Comparison of ENCODE assay signal across 10 mouse cellular contexts in the genomic region with DNA sequence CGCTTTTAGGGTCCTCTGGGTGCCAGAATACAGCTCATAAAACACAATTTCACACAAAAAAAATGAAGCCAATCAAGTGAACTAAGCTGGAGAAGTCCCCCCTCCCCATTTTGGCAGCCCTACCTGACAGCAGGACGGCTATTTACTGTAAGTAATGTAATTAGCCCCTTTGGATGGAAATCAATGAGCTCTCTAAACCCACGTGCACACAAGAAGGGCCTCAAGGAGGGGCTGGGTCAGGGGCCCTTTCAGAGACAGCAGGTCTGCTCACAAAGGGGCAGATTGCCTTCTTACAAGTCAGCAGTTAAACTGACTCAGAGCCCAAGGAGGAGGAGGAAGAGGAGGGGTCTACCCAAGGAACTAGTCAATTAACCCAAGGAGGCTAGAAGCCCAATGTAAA. TPM values are rescaled to one million over a fixed set of nuclear protein-coding genes. Genes with fewer than 3 reads are reported as not detected.
DNase-seq lines count a peak whose midpoint lies in the region; ATAC-seq and TF ChIP-seq lines count a peak whose summit lies in the region.
"Had no signal": no experiment of that assay in that cellular context is flagged by ENCODE, and none has a peak within 500 bp of the region (broad histone marks: within the 10 kb centered on the region; RNA-seq: fewer than 3 reads in every experiment).

No protein-coding gene starts in this region.

- peak; percentile 66 for DNase-seq in left cerebral cortex, postnatal 4 days
- no peak for DNase-seq in left cerebral cortex, adult 2 months (ENCODE audit: extremely low spot score in 1 of 2, low spot score in 2 of 2)
- no peak for DNase-seq in limb, embryonic 14.5 days (ENCODE audit: low spot score)
- DNase-seq in adrenal gland, adult 18-20 months (ENCODE audit: low spot score in 2 of 2): no peak
- DNase-seq in lung, postnatal 36 days: no peak
- DNase-seq: cerebellum, adult 11 months; right cerebral cortex, postnatal 14 days had no signal

- intact Hi-C loops in left cerebral cortex, postnatal 4 days (cut with DNase I): loop anchor here (5.0 kb wide), 1 partner anchor 238 kb away; no protein-coding TSS in a partner anchor
- intact Hi-C loops in left cerebral cortex, adult 2 months (cut with DNase I): loop anchor here (5.0 kb wide), 1 partner anchor 1897 kb away; no protein-coding TSS in a partner anchor

- no peak for TF ChIP-seq POLR2A in limb, embryonic 14.5 days (IDR thresholded peaks at IDR 0.05; ENCODE audit: borderline replicate concordance, extremely low read depth, insufficient read depth, insufficient read length)

- no peak for TF ChIP-seq CTCF in left cerebral cortex, adult 2 months (IDR thresholded peaks at IDR 0.05)

- H3K9ac ChIP-seq in forebrain, embryonic 12.5 days: peak overlapping the region; percentile 61; the same call in 1 of the 2 replicates
- peak overlapping the region; percentile 63; the same call in 1 of the 2 replicates for H3K9ac ChIP-seq in limb, embryonic 14.5 days (ENCODE audit: low read depth, low read length, severe bottlenecking)
- no peak overlapping the region for H3K9ac ChIP-seq in stomach, embryonic 15.5 days

- H3K36me3 ChIP-seq in forebrain, embryonic 12.5 days (replicated peaks): no peaks in the 10 kb centered on the region
- H3K36me3 ChIP-seq in limb, embryonic 14.5 days (ENCODE audit: control insufficient read depth, insufficient read depth, low read length): no peaks in the 10 kb centered on the region
- H3K36me3 ChIP-seq in stomach, embryonic 15.5 days: no peaks in the 10 kb centered on the region

- 1% methylated on average over 3 of the region's 3 CpGs for WGBS in forebrain, embryonic 12.5 days
- 7% methylated on average over 3 of the region's 3 CpGs for WGBS in limb, embryonic 14.5 days
- 6% methylated on average over 3 of the region's 3 CpGs for WGBS in stomach, embryonic 15.5 days

- H3K9me3 ChIP-seq in forebrain, embryonic 12.5 days: no peaks in the 10 kb centered on the region
- no peaks in the 10 kb centered on the region for H3K9me3 ChIP-seq in limb, embryonic 14.5 days (ENCODE audit: control insufficient read depth, low read length)
- no peaks in the 10 kb centered on the region for H3K9me3 ChIP-seq in stomach, embryonic 15.5 days

- ATAC-seq in forebrain, embryonic 12.5 days (ENCODE audit: low FRiP score): no peak
- ATAC-seq in limb, embryonic 14.5 days (ENCODE audit: low FRiP score, low read depth): no peak
- ATAC-seq in stomach, embryonic 15.5 days (ENCODE audit: insufficient read depth, low FRiP score, low read depth): no peak

- no peak overlapping the region for H3K4me3 ChIP-seq in left cerebral cortex, adult 2 months
- peak overlapping the region; percentile 40 for H3K4me3 ChIP-seq in forebrain, embryonic 12.5 days (replicated peaks)
- peak overlapping the region; percentile 48 for H3K4me3 ChIP-seq in limb, embryonic 14.5 days (replicated peaks; ENCODE audit: low read length)
- H3K4me3 ChIP-seq in stomach, embryonic 15.5 days (replicated peaks): peak overlapping the region; percentile 31; the same call in 1 of the 2 replicates

- H3K27me3 ChIP-seq in forebrain, embryonic 12.5 days: peaks cover 86% of the 10 kb centered on the region
- H3K27me3 ChIP-seq in limb, embryonic 14.5 days (ENCODE audit: control insufficient read depth, insufficient read depth, low read length): peaks cover 46% of the 10 kb centered on the region
- H3K27me3 ChIP-seq in stomach, embryonic 15.5 days (replicated peaks): peaks cover 69% of the 10 kb centered on the region

- H3K4me1 ChIP-seq in forebrain, embryonic 12.5 days: peaks cover 51% of the 10 kb centered on the region
- peaks cover 21% of the 10 kb centered on the region for H3K4me1 ChIP-seq in limb, embryonic 14.5 days (ENCODE audit: control insufficient read depth, insufficient read depth, low read length)
- peaks cover 35% of the 10 kb centered on the region for H3K4me1 ChIP-seq in stomach, embryonic 15.5 days

- H3K27ac ChIP-seq in left cerebral cortex, adult 2 months: no peak overlapping the region
- H3K27ac ChIP-seq in forebrain, embryonic 12.5 days: peak overlapping the region; percentile 91; the same call in 1 of the 2 replicates
- peak overlapping the region; percentile 72; the same call in 1 of the 2 replicates for H3K27ac ChIP-seq in limb, embryonic 14.5 days (replicated peaks; ENCODE audit: low read depth, low read length)
- H3K27ac ChIP-seq in stomach, embryonic 15.5 days: no peak overlapping the region

- peak overlapping the region; percentile 61 for H3K4me2 ChIP-seq in forebrain, embryonic 12.5 days
- peak overlapping the region; percentile 55 for H3K4me2 ChIP-seq in limb, embryonic 14.5 days (replicated peaks; ENCODE audit: low read depth, low read length, severe bottlenecking)
- H3K4me2 ChIP-seq in stomach, embryonic 15.5 days: peak overlapping the region; percentile 62

RNA-seq across cellular contexts. Expression of gene Lhx9, which starts 4.2 kb away (rescaled TPM):
- 1 to 10 TPM; 1.8 to 4.9 TPM for total RNA-seq in left cerebral cortex, postnatal 4 days (2021)
- 1 to 10 TPM in 1 of 2 experiments, under 1 TPM in 1; 0.48 to 1.2 TPM for total RNA-seq in left cerebral cortex, adult 2 months (2021)
- polyA plus RNA-seq in forebrain, embryonic 12.5 days (2016; fragmentation: Nextera tagmentation; extraction: Ambion mirVana): 37.2 and 44.5 TPM in 2 replicates
- polyA plus RNA-seq in limb, embryonic 14.5 days (2012; rRNA removed): 15.4 and 24.2 TPM in 2 replicates
- 11.9 and 14.8 TPM in 2 replicates for polyA plus RNA-seq in limb, embryonic 14.5 days (2014; fragmentation: Nextera tagmentation; extraction: Ambion mirVana)
- polyA plus RNA-seq in stomach, embryonic 15.5 days (2015; fragmentation: Nextera tagmentation; extraction: Ambion mirVana): 0.77 and 1.3 TPM in 2 replicates
- total RNA-seq in adrenal gland, adult 18-20 months (2021): not detected
- polyA plus RNA-seq: lung, embryonic 16.5 days had no signal

RNA-seq across cellular contexts. Expression of gene 2310009B15Rik, which starts 12.5 kb away (rescaled TPM):
- 10 to 100 TPM; 14.7 to 17.2 TPM for total RNA-seq in left cerebral cortex, postnatal 4 days (2021)
- 10 to 100 TPM; 13.0 to 14.5 TPM for total RNA-seq in left cerebral cortex, adult 2 months (2021)
- 55.5 and 61.9 TPM in 2 replicates for polyA plus RNA-seq in forebrain, embryonic 12.5 days (2016; fragmentation: Nextera tagmentation; extraction: Ambion mirVana)
- polyA plus RNA-seq in limb, embryonic 14.5 days (2012; rRNA removed): 47.9 and 59.0 TPM in 2 replicates
- 48.1 and 50.4 TPM in 2 replicates for polyA plus RNA-seq in limb, embryonic 14.5 days (2014; fragmentation: Nextera tagmentation; extraction: Ambion mirVana)
- polyA plus RNA-seq in stomach, embryonic 15.5 days (2015; fragmentation: Nextera tagmentation; extraction: Ambion mirVana): 40.0 and 44.2 TPM in 2 replicates
- total RNA-seq in adrenal gland, adult 18-20 months (2021): 10 to 100 TPM; 17.8 to 19.0 TPM

Comparison
In these comparisons a context has a peak if more than half of its experiments do, and no peak if none do; other contexts are left out.
1. H3K27ac ChIP-seq: peak in forebrain, embryonic 12.5 days (single experiment) and limb, embryonic 14.5 days (single experiment); none in left cerebral cortex, adult 2 months (single experiment) and stomach, embryonic 15.5 days (single experiment).
2. Peak in every context shown above with its lines, with median percentiles within 50 percentile points of each other: H3K4me2 ChIP-seq.